Mouse (Mus musculus): Measurements from ENCODE around the gene Gtsf1. TPM values are rescaled to one million over a fixed set of nuclear protein-coding genes. Genes with fewer than 3 reads are reported as not detected.

Gene Gtsf1
- total RNA-seq, 2 experiments from 2014 or later, result not detected

- DNase-seq, result peak; percentile 79
- intact Hi-C loops (cut with DNase I; ENCODE audit: low total_unique reads), result no loop called here
Measured at GRCm38 (mm10) chr15:103359869-103360602, 70.2 kb downstream of the Gtsf1 start.

DNA sequence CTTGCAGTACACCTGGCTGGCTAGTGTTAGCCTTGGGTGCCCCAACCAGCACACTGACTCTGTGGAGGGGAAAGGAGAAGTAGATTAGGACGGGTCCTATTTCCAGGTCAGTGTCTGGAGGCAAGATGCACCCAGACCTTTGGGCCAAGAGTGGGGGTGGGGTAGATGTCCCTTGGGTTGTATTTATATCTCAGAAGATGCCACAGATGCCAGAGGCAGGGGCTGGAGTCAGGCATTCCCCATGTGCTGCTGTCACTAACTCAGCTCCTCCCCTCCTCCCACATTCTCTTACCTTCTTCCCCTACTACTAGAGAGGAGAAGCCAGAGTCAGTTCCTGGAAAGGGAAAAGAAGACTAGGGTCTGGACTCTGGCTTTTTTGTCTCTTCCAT lies 71.2 kb downstream of the Gtsf1 start:
- intact Hi-C loops (cut with DNase I; ENCODE audit: low total_unique reads), result no loop called here
- peak; percentile 43 for DNase-seq

DNA sequence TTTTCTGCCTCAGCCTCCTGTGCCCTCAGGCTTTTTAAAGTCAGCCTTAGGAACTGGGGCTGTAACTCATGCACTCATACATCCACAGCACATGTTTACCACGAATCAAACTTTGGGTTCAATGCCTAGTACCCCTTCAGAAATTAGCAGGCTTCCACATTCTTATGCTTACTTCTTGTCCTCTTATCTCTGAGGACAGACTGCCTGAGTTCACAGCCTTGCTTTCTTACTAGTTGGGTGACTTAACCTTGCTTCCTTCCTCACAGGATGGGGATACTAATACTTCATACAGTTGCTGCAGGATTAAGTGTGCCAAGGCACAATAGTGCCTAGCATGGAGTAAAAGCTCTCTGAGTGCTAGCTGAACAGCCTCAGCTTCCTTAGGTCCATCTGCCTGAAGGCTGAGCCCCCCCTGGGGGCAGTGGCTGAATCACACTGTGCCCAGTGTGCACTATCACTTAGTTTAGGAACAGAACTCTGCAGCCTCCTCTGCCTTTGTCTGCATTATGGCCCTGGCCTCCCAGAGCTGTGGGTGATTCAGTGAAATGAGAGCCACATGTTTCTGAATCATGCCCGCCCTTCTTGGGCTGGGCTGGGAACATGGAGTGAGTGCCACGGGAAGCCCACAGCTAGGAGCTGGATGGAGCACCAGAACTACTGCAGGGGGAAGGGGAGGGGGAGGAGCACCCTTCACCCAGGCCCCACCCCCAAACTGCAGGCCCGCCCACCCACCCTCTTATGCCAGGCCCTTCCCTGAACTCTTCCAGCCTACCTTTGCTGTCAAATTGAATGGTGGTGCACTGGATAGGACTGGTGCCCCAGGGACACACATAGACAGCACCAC lies 71.8 kb downstream of the Gtsf1 start:
- no peak for DNase-seq
- intact Hi-C loops (cut with DNase I; ENCODE audit: low total_unique reads), result no loop called here

GRCm38 (mm10) chr15:103357817-103358216 lies 72.5 kb downstream of the Gtsf1 start:
- intact Hi-C loops (cut with DNase I; ENCODE audit: low total_unique reads), result no loop called here
- DNase-seq, result no peak

- DNase-seq, result no peak
- intact Hi-C loops (cut with DNase I; ENCODE audit: low total_unique reads), result no loop called here
Measured at GRCm38 (mm10) chr15:103356130-103356529, 74.1 kb downstream of the Gtsf1 start.

- intact Hi-C loops (cut with DNase I; ENCODE audit: low total_unique reads), result no loop called here
- DNase-seq, result no peak
Measured at GRCm38 (mm10) chr15:103355420-103355819, 74.8 kb downstream of the Gtsf1 start.

DNA sequence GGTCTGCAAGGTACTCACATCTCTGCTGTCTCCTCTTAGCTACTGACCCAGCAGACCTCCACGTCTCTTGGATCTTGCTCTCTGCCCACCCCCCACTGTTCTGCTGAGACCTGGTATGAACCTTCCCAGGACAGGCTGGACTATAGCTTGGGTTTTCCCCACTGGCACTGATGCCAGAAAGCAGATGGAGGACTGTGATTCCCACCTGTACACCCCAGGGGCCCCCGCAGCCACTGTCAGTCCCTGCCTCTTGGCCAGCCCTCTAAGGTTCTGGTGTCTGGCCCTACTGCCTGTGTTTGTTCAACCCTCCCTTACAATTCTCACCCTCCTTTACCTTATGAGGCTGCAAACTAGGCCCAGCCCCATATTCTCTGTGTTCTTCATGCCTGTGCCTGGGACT lies 75.6 kb downstream of the Gtsf1 start:
- no peak for DNase-seq
- intact Hi-C loops (cut with DNase I; ENCODE audit: low total_unique reads), result loop anchor here (5.0 kb wide), 1 partner anchor 33 kb away; no protein-coding TSS in a partner anchor

DNA sequence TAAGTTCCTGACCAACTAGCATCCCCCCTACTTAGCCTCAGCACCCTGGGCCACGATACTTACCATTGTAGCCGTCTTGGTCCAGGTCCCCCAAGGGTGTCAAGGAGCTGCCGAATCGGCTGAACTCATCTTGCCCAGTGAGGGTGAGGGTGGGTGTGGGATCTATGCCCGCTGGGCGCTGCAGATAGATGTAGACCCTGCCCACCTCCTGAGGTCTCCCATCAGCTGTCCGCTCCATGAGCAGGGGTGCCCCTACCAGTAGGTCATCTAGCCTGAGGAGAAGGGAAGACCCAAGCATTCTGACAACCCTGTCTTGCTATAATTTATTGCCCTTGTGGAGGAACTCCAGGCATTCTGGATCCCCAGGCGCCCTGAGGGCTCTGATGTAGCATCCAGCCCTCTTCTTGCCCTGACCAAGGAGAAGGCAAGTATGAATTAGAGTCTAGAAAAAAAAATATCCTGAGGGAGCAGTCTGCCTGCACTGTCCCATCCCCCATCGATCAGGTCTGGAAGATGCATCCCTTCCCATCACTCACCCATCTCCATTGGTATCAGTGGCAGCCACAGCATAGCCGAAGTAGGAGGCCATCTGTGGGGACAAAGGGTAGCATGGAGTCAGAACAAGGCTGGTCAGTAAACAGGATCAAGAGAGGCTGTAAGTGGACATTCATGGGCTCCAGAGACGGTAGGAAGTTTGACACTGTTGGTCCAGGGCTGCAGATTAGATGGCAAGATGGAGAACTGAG lies 76.6 kb downstream of the Gtsf1 start:
- intact Hi-C loops (cut with DNase I; ENCODE audit: low total_unique reads), result loop anchor here (5.0 kb wide), 1 partner anchor 34 kb away; no protein-coding TSS in a partner anchor
- no peak for DNase-seq

- DNase-seq, result peak; percentile 54
Measured at GRCm38 (mm10) chr15:103352856-103353255, 77.4 kb downstream of the Gtsf1 start.

More at GRCm38 (mm10) chr15:103352856-103353255, 77.4 kb downstream of the Gtsf1 start:
- intact Hi-C loops (cut with DNase I; ENCODE audit: low total_unique reads), result loop anchor here (5.0 kb wide), 1 partner anchor 34 kb away; no protein-coding TSS in a partner anchor

Other genes with a start within 250 kb of the Gtsf1 start
- gene Cbx5, start 190.7 kb downstream of the Gtsf1 start, total RNA-seq (2021), result 10 to 100 TPM; 29.9 to 41.5 TPM
- gene Hnrnpa1, start 190.0 kb downstream of the Gtsf1 start, total RNA-seq (2021), result 100 to 1,000 TPM; 110 to 114 TPM
- not detected for gene Nfe2, start 172.1 kb downstream of the Gtsf1 start, total RNA-seq (2021)
- 10 to 100 TPM; 38.0 to 38.5 TPM for gene Copz1, start 157.8 kb downstream of the Gtsf1 start, total RNA-seq (2021)
- not detected for gene Gpr84, start 119.9 kb downstream of the Gtsf1 start, total RNA-seq (2021)
- 10 to 100 TPM; 31.3 to 32.1 TPM for gene Zfp385a, start 90.4 kb downstream of the Gtsf1 start, total RNA-seq (2021)
- 10 to 100 TPM; 22.5 to 25.7 TPM for gene Itga5, start 63.7 kb downstream of the Gtsf1 start, total RNA-seq (2021)
- not detected for gene Gtsf2, start 18.0 kb upstream of the Gtsf1 start, total RNA-seq (2021)
- 1 to 10 TPM; 1.7 to 1.8 TPM for gene Nckap1l, start 23.3 kb upstream of the Gtsf1 start, total RNA-seq (2021)
- 1 to 10 TPM in 1 of 2 experiments, under 1 TPM in 1; 0.94 to 1.2 TPM for gene Pde1b, start 72.6 kb upstream of the Gtsf1 start, total RNA-seq (2021)
- gene Ppp1r1a, start 107.5 kb upstream of the Gtsf1 start, total RNA-seq (2021), result 10 to 100 TPM; 42.5 to 58.1 TPM
- not detected for gene Glycam1, start 134.6 kb upstream of the Gtsf1 start, total RNA-seq (2021)